Mouse (Mus musculus): ENCODE data around the gene Bmp6. TPM values are rescaled to one million over a fixed set of nuclear protein-coding genes. Genes with fewer than 3 reads are reported as not detected.
A peak's percentile ranks its signal among the peaks of the same experiment; 100 is the strongest.

Gene Bmp6
- polyA plus RNA-seq, 1 experiment from 2014 or later: 2.4 TPM

GRCm38 (mm10) chr13:38523231-38523630 is 178.3 kb downstream of the Bmp6 start:
- no peaks in the 10 kb centered on the region for H3K27me3 ChIP-seq
- no peak overlapping the region for H3K4me2 ChIP-seq (replicated peaks)
- WGBS: 93% methylated on average over 11 of the region's 11 CpGs
- no peak overlapping the region for H3K27ac ChIP-seq
- peaks cover 19% of the 10 kb centered on the region for H3K4me1 ChIP-seq (replicated peaks)
- no peak overlapping the region for H3K4me3 ChIP-seq (replicated peaks)
- H3K36me3 ChIP-seq: peaks cover 45% of the 10 kb centered on the region
- no peaks in the 10 kb centered on the region for H3K9me3 ChIP-seq
- ATAC-seq: no peak
- H3K9ac ChIP-seq (replicated peaks): no peak overlapping the region

- WGBS: 85% methylated on average over 3 of the region's 3 CpGs
Observed at GRCm38 (mm10) chr13:38525261-38525660, 180.4 kb downstream of the Bmp6 start.

GRCm38 (mm10) chr13:38526116-38526515 is 181.2 kb downstream of the Bmp6 start:
- no peak overlapping the region for H3K9ac ChIP-seq (replicated peaks)
- peaks cover 25% of the 10 kb centered on the region for H3K4me1 ChIP-seq (replicated peaks)
- no peaks in the 10 kb centered on the region for H3K27me3 ChIP-seq
- no peaks in the 10 kb centered on the region for H3K9me3 ChIP-seq
- WGBS: 95% methylated on average over 2 of the region's 2 CpGs
- H3K36me3 ChIP-seq: peaks cover 22% of the 10 kb centered on the region
- H3K27ac ChIP-seq: no peak overlapping the region
- no peak for ATAC-seq
- 0 out of 2 replicates have a peak overlapping the region, but pooled peaks have one; percentile 81 for H3K4me2 ChIP-seq (replicated peaks)
- no peak overlapping the region for H3K4me3 ChIP-seq (replicated peaks)

More at GRCm38 (mm10) chr13:38525261-38525660, 180.4 kb downstream of the Bmp6 start:
- no peak for ATAC-seq
- Histone ChIP-seq H3K4me1 (replicated peaks) (peaks cover 25% of the 10 kb centered on the region), H3K4me2 (replicated peaks) (no peak overlapping the region), H3K9ac (replicated peaks) (no peak overlapping the region), H3K27me3 (no peaks in the 10 kb centered on the region), H3K36me3 (peaks cover 28% of the 10 kb centered on the region), H3K4me3 (replicated peaks) (no peak overlapping the region), H3K27ac (no peak overlapping the region), H3K9me3 (no peaks in the 10 kb centered on the region)

GRCm38 (mm10) chr13:38527041-38527796 is 182.3 kb downstream of the Bmp6 start:
- H3K27me3 ChIP-seq: no peaks in the 10 kb centered on the region
- no peaks in the 10 kb centered on the region for H3K9me3 ChIP-seq
- peak overlapping the region; percentile 81 for H3K4me2 ChIP-seq (replicated peaks)
- H3K36me3 ChIP-seq: peaks cover 11% of the 10 kb centered on the region
- peak overlapping the region; percentile 81 for H3K9ac ChIP-seq (replicated peaks)
- H3K27ac ChIP-seq: peak overlapping the region; percentile 80; the same call in 1 of the 2 replicates
- WGBS: 12% methylated on average over 15 of the region's 15 CpGs
- peak overlapping the region; percentile 80 for H3K4me3 ChIP-seq (replicated peaks)
- peaks cover 25% of the 10 kb centered on the region for H3K4me1 ChIP-seq (replicated peaks)
- ATAC-seq: 0 out of 2 replicates have a peak, but pooled peaks have one; percentile 9

GRCm38 (mm10) chr13:38527797-38528650 is 183.1 kb downstream of the Bmp6 start:
- H3K9me3 ChIP-seq: no peaks in the 10 kb centered on the region
- H3K27ac ChIP-seq: peak overlapping the region; percentile 80
- peaks cover 25% of the 10 kb centered on the region for H3K4me1 ChIP-seq (replicated peaks)
- peaks cover 3% of the 10 kb centered on the region for H3K36me3 ChIP-seq
- H3K27me3 ChIP-seq: no peaks in the 10 kb centered on the region
- WGBS: under 1% methylated on average over 87 of the region's 87 CpGs
- peak overlapping the region; percentile 80 for H3K4me3 ChIP-seq (replicated peaks)
- peak; percentile 92 for ATAC-seq
- peak overlapping the region; percentile 81 for H3K9ac ChIP-seq (replicated peaks)
- peak overlapping the region; percentile 81 for H3K4me2 ChIP-seq (replicated peaks)

- Histone ChIP-seq H3K4me3 (replicated peaks) (peak within 1 kb of the TSS; percentile 80), H3K9ac (replicated peaks) (peak within 1 kb of the TSS; percentile 81), H3K36me3 (no peaks in the 10 kb centered on the region), H3K27ac (peak within 1 kb of the TSS; percentile 80), H3K4me1 (replicated peaks) (peaks cover 25% of the 10 kb centered on the region), H3K4me2 (replicated peaks) (peak within 1 kb of the TSS; percentile 81), H3K9me3 (no peaks in the 10 kb centered on the region), H3K27me3 (0 out of 2 replicates have a peak, but pooled peaks cover 3% of the 10 kb centered on the region)
- ATAC-seq: peak; percentile 10; the same call in 1 of the 2 replicates
- WGBS: 59% methylated on average over 9 of the region's 9 CpGs
Observed at GRCm38 (mm10) chr13:38528687-38529294, 183.9 kb downstream of the Bmp6 start, which contains the start of gene Txndc5. TSS of gene Txndc5 (minus strand) at chr13:38528824.

GRCm38 (mm10) chr13:38529576-38529975 is 184.7 kb downstream of the Bmp6 start:
- H3K36me3 ChIP-seq: no peaks in the 10 kb centered on the region
- no peak for ATAC-seq
- no peaks in the 10 kb centered on the region for H3K9me3 ChIP-seq
- H3K4me3 ChIP-seq (replicated peaks): no peak overlapping the region
- no peak overlapping the region for H3K4me2 ChIP-seq (replicated peaks)
- H3K27ac ChIP-seq: no peak overlapping the region
- WGBS: 92% methylated on average over 6 of the region's 6 CpGs
- no peak overlapping the region for H3K9ac ChIP-seq (replicated peaks)
- H3K27me3 ChIP-seq: 0 out of 2 replicates have a peak, but pooled peaks cover 3% of the 10 kb centered on the region
- peaks cover 25% of the 10 kb centered on the region for H3K4me1 ChIP-seq (replicated peaks)

GRCm38 (mm10) chr13:38531498-38531897 is 186.6 kb downstream of the Bmp6 start:
- Histone ChIP-seq H3K4me3 (replicated peaks) (no peak overlapping the region), H3K4me1 (replicated peaks) (peaks cover 16% of the 10 kb centered on the region), H3K9me3 (no peaks in the 10 kb centered on the region), H3K27ac (no peak overlapping the region), H3K9ac (replicated peaks) (no peak overlapping the region), H3K36me3 (no peaks in the 10 kb centered on the region), H3K4me2 (replicated peaks) (no peak overlapping the region), H3K27me3 (0 out of 2 replicates have a peak, but pooled peaks cover 3% of the 10 kb centered on the region)
- no peak for ATAC-seq
- 95% methylated on average over 4 of the region's 4 CpGs for WGBS

- Histone ChIP-seq H3K27ac (no peak overlapping the region), H3K9ac (replicated peaks) (no peak overlapping the region), H3K4me1 (replicated peaks) (peaks cover 4% of the 10 kb centered on the region; the same call in 1 of the 2 replicates), H3K9me3 (no peaks in the 10 kb centered on the region), H3K36me3 (no peaks in the 10 kb centered on the region), H3K4me3 (replicated peaks) (no peak overlapping the region), H3K4me2 (replicated peaks) (no peak overlapping the region), H3K27me3 (0 out of 2 replicates have a peak, but pooled peaks cover 3% of the 10 kb centered on the region)
- ATAC-seq: no peak
- 89% methylated on average over 10 of the region's 10 CpGs for WGBS
Observed at GRCm38 (mm10) chr13:38533461-38533860, 188.6 kb downstream of the Bmp6 start.

GRCm38 (mm10) chr13:38534016-38534415 is 189.1 kb downstream of the Bmp6 start:
- H3K9ac ChIP-seq (replicated peaks): no peak overlapping the region
- WGBS: 69% methylated on average over 6 of the region's 6 CpGs
- H3K4me2 ChIP-seq (replicated peaks): no peak overlapping the region
- no peaks in the 10 kb centered on the region for H3K9me3 ChIP-seq
- no peak overlapping the region for H3K27ac ChIP-seq
- no peaks in the 10 kb centered on the region for H3K4me1 ChIP-seq (replicated peaks)
- H3K36me3 ChIP-seq: no peaks in the 10 kb centered on the region
- 0 out of 2 replicates have a peak, but pooled peaks cover 3% of the 10 kb centered on the region for H3K27me3 ChIP-seq
- no peak for ATAC-seq
- H3K4me3 ChIP-seq (replicated peaks): no peak overlapping the region

- no peak overlapping the region for H3K27ac ChIP-seq
- no peaks in the 10 kb centered on the region for H3K9me3 ChIP-seq
- 0 out of 2 replicates have a peak, but pooled peaks cover 3% of the 10 kb centered on the region for H3K27me3 ChIP-seq
- H3K4me1 ChIP-seq (replicated peaks): no peaks in the 10 kb centered on the region
- no peak for ATAC-seq
- H3K4me2 ChIP-seq (replicated peaks): no peak overlapping the region
- 89% methylated on average over 6 of the region's 6 CpGs for WGBS
- no peaks in the 10 kb centered on the region for H3K36me3 ChIP-seq
- H3K4me3 ChIP-seq (replicated peaks): no peak overlapping the region
- no peak overlapping the region for H3K9ac ChIP-seq (replicated peaks)
Observed at GRCm38 (mm10) chr13:38534731-38535130, 189.8 kb downstream of the Bmp6 start.
